Mouse (Mus musculus) urinary bladder, postnatal 14 days (tissue): ENCODE data around the gene Zfp846.

Experiments
- DNase-seq: peaks from one replicate; pipeline ENCODE4 v3.0.0; 2021; ENCODE audit warnings: low spot score

Zfp846 gene

DNA sequence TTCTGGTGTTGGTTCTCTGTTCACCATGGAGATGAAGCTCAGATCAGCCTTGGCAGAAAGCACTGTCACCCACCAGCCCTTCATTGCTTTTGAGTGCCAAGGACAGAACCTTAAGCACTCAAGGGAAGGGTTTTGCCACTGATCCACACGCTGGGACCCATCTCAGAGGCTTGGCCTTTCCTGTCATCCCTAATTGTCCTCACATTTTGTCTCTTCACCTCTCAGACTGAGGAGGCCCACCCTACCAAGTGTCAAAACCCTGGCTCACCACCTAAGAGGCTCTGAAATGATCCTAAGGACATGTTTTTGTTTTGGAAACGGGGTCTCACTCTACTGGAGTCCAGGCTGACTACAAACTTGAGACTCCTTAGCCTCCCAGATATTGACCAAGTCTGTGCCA, 55.7 kb downstream of the Zfp846 start:
- DNase-seq = no peak

DNA sequence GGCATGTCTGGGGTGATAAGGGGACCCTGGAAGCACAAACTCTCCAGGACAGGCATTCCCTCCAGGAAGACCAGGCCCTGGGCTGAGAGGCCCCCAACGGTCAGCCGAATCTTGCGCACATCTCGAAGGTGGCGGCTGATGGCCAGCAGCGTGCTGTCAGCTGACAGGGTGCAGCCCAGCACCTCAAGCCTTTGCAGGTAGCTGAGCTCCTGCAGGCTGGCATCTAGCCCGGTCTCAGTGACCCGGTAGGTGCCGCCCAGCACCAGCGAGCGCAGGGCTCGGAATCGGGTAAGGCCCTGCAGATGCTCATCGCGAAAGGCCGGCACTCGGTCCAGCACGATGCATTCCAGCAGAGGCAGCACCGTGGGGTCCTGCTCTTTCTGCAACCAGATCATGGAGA, 57.5 kb downstream of the Zfp846 start:
- no peak for DNase-seq

DNA sequence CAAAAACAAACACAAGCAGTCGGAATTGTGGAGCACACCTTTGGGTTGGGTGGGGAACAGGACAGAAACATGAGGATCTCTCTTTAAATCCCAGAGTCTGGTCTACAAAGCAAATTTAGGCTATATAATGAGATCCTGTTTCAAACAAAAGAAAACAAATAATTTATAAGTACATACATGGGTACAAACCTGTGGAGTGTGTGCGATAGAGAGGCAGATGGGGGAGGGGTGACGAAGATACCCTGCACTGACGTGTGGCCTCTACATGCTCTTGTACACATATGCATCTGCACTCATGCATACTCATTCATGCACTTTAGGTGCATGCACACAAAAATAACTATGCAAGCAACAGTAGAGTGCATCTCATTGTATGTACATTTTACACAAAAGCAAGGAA, 58.4 kb downstream of the Zfp846 start:
- no peak for DNase-seq

DNA sequence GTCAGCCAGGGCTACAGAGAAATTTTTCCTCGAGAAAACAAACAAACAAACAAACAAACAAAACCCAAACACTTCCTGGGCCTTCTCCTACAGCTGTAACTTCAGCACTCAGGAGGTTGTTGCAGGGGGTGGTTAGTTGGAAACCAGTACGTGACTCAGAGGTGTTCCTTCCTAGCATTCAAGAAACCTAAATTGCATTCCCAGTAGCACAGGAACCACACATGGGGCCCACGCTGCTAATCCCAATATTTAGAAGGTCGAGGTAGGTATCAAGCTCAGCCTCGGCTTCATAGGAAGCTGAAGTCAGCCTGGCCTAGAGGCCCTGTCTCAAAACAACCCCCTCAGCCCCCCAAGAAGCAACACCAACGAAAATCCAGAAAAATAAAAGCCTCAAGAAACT, 60.4 kb downstream of the Zfp846 start:
- no peak for DNase-seq

DNA sequence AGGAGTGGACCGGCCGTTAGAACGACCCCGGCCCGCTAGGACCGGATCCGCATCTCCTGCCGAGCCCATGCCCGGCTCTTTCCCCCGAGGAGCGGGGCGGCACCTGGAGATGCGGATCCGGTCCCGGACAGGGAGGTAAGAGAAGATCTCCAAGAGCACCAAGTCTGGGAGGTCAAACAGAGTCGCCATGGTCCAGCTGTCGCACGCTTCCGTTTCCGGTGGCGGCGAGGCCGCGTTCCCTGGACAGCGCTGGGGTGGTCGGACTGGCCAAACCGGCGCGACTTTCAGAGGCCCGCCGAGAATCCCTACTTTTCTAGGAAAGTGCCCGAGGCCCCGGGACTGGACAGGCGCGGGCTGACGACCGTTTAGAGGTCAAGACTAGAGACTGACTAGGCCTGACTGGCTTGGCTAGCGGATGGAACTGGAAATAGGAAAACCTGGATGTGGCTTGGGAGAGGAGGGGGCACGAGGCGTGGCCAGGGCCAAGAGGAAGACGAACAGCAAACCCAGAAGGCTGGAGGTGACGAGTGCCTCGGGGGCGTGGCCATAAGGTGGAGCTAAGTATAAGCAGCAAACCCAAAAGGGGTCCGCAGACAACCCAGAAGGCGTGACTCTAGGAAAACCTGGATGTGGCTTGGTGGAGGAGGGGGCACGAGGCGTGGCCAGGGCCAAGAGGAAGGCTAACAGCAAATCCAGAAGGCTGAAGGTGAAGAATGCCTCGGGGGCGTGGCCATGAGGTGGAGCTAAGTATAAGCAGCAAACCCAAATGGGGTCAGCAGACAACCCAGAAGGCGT, 61.2 kb downstream of the Zfp846 start, which contains the start of gene Ubl5:
TSS of gene Ubl5 (plus strand) at position 778 of the 795 bp plus-strand sequence.
- DNase-seq = peak; percentile 90

DNA sequence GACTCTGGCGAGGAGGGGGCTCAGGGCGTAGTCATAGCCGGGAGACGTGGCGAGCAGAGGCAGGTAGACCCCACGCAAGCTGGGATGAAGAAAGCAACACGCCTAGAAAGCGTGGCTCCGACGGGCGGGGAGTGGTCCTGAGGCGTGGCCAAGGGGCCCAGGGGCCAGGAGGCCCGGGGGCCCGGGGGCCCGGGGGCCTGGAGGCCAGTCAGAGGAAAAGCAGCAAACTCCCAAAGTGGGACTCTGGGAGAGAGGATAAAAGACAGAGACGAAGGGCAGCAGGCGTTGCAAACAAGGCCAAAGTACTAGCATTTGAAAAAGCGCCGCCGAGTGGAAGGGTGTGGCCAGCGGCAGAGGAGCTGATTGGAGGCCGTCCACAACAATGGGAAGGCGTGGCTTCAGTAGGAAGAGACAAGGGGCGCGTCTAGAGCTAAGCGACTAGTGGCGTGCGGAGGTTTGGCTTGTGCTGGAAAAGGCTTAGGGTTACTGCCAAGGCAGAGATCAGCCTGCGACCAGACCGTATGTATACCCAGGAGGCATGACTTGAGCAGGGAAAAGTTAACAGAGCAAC, 61.9 kb downstream of the Zfp846 start:
- peak; percentile 88 for DNase-seq

DNA sequence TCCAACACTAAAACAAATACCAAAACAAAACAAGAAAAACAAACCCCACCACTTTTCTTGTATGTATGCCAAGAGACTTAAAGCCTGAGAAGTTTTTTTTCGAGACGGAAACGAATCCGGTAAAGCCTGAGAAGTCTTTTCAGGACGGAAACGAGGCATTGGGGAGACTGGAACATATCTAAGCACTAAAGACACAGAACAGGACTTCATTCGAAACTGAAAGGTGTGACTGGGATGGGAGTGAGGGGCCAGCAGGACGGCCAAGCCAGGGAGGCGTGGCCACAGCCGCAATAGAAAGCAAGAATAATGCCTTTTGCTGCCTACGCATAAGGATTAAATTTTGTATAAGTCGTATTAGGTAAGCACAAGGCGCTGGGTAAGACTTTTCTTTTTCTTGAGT, 62.7 kb downstream of the Zfp846 start:
- no peak for DNase-seq

DNA sequence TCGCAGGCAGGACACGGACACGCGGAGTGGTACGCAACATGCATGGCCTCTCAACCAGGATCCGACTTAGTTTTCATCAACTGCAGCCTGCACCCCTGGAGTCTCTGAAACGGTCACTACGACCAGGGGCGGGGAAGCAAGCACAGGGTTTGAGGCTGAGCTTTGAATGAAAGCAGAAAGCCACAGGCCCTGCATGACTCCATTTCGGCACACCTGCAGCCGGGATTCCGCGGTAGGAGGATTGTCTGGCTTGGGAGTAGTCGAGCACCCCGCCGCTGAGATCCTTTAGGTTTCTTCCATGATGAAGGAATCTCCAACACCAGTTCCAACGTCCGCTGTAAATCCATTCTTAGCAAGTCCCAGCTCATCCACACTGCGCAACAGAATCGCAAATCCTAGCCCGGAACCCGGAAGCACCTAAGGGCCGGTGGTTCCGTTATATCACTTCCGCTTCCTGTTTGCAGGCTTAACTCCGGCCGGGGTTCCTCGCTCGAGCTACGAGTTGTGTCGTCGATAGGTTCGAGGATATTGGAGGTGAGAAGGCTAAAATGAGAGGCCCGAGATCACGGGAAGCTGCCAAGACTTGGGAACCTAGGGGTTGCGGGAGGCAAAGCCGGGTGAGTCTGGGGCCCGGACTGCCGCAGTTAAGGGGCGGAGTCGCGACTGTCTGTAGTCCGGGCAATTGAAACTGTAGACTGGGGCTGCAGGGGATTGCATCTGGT, 63.4 kb downstream of the Zfp846 start, which contains the start of gene Fbxl12:
TSS of gene Fbxl12 (minus strand) at position 408 of the 722 bp plus-strand sequence.
- peak; percentile 77 for DNase-seq

DNA sequence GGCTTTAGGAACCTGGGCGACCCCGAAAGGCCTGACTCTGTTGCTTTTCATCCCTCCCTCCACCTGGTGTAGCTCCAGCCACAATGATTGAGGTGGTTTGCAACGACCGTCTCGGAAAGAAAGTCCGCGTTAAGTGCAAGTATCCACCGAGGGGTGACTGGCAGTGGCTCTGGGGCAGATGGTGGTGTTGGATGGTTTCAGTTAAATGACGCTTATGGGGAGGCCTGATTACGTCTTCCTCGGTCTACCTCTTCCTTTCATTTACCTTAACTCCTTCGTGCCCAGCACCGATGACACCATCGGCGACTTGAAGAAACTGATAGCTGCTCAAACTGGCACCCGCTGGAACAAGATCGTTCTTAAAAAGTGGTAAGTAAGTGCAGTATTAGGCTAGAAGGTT, 64.0 kb downstream of the Zfp846 start:
- no peak for DNase-seq

DNA sequence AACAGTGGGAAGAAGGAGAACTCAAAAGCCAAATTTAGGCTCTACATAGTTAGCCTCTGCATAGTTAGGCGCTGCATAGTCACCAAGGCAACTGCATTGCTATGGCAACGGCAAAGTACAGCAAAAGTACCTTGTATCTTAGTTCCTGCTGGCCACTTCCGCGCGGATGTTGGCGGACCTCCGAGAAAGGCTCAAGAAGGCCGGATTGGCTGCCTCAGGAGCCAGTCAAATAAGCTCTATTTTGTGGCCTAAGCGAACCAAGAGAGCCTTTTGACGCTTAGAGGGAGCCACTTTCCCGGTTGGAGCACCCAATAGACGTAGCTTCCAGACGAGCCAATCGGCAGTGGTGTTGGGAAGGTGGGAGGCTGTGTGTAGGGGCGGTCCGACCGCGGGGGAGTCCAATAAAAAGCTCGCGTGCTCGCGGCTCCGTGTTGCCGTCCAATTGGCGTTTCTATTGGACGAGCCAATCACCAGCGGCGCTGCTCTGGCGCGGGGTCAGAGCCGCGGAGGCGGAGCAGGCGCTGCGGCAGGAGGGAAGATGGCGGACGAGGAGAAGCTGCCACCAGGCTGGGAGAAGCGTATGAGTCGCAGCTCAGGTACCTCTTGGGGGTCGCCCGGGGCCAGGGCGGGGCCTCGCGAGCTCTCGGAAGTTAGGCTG, 70.6 kb downstream of the Zfp846 start, which contains the start of gene Pin1:
TSS of gene Pin1 (plus strand) at position 494 of the 658 bp plus-strand sequence.
- peak; percentile 99 for DNase-seq

DNA sequence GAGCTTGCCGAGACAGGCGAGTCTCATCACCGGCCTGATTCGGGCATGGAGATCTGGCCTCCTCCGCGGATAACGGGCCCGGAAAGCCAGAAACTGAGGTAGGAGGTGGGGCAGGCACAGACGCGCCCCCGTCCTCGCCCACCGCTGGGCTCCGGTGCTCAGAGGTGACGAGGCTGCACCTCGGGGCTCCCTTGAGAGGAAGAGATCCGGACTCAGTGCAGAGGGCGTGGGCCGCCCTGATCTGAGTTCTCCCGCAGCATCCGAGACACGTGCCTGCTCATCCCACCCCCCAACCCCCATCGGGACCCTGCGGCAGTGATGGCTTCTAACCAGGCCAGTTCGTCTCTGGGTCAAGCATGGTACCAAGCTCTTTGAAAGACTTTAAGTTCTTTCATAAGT, 71.2 kb downstream of the Zfp846 start:
- DNase-seq = no peak

DNA sequence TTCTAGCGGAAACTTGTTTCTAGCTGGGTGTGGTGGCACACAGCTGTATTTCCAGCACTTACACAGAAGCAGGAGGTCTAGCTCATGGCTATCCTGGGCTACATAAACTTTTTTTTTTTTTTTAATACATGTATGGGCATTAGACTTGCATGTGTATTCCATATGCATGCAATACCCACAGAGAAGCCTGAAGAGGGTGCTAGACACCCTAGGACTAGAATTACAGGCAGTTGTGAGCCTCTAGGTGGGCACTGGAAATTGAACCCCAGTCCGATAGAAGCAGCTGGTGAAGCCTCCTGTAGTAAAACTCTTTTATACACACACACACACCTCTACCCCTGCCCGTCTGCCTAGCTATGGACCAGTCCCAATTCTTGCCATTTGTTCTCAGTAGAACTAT, 72.8 kb downstream of the Zfp846 start:
- DNase-seq = no peak
